Mouse (Mus musculus) liver, embryonic 14.5 days (tissue): ENCODE results near the gene Vps13d.

ENCODE experiments used
- CTCF ChIP-seq: IDR thresholded peaks from 2 replicates; pipeline ENCODE4 v1.5.1; 2016; ENCODE audit warnings: antibody characterized with exemption, low read depth, control low read depth
- EP300 ChIP-seq: IDR thresholded peaks from 2 replicates; pipeline ENCODE4 v1.6.1; 2016; ENCODE audit warnings: antibody characterized with exemption, low read depth

DNA sequence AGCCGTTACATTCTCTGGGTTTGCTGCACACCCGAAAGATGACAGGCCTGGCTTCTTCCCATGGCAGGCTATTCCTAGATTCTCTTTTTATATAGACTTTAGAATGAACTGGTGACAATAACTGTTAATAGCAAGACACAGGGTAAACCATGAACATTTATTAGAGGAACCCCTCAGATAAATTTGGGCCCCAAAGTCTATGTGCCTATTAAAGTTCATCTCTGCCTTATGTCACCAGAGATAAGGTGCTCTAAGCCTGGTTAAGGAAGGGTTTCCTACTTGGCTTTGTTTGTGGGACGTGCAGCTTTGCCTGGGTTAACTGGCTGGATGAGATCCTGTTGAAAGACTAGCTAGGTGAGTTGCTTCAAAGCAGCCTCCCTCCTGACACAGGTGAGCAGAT, 159.4 kb downstream of the Vps13d start:
- TF ChIP-seq CTCF = no peak
- peak; percentile 70 for TF ChIP-seq EP300
